Mouse (Mus musculus) heart, embryonic 11.5 days (tissue): ENCODE data around the gene Tomm34. TPM values are rescaled to one million over a fixed set of nuclear protein-coding genes. Genes with fewer than 3 reads are reported as not detected.
A peak's percentile ranks its signal among the peaks of the same experiment; 100 is the strongest.

ENCODE experiments used
- ATAC-seq: fragments of 200-750 bp; cut with Nextera tagmentation; replicated peaks from 2 replicates; pipeline ENCODE4 v1.8.0; 2017; ENCODE audit warnings: moderate library complexity; ENCODE audit not compliant: insufficient number of reproducible peaks, low FRiP score, low TSS enrichment
- H3K27ac ChIP-seq: fragments of 300-500 bp; sonication (generic); 2 replicates; pipeline ENCODE4 v1.5.1; 2014; ENCODE audit warnings: mild to moderate bottlenecking, low read depth, low read length
- H3K27me3 ChIP-seq: fragments of 300-500 bp; sonication (generic); 2 replicates; pipeline ENCODE4 v1.6.1; 2014; ENCODE audit warnings: mild to moderate bottlenecking, low read length, mixed read lengths; ENCODE audit not compliant: control insufficient read depth, insufficient read depth
- H3K36me3 ChIP-seq: fragments of 300-500 bp; sonication (generic); 2 replicates; pipeline ENCODE4 v1.6.1; 2014; ENCODE audit warnings: mild to moderate bottlenecking, low read length, moderate library complexity, mixed read lengths; ENCODE audit not compliant: control insufficient read depth, insufficient read depth
- H3K4me1 ChIP-seq: fragments of 300-500 bp; sonication (generic); 2 replicates; pipeline ENCODE4 v1.6.1; 2014; ENCODE audit warnings: low read length; ENCODE audit not compliant: control insufficient read depth, insufficient read depth
- H3K4me2 ChIP-seq: fragments of 300-500 bp; sonication (generic); 2 replicates; pipeline ENCODE4 v1.6.1; 2014; ENCODE audit warnings: mild to moderate bottlenecking, moderate library complexity
- H3K4me3 ChIP-seq: fragments of 300-500 bp; sonication (generic); 2 replicates; pipeline ENCODE4 v1.5.1; 2014; ENCODE audit warnings: low read depth, low read length
- H3K9ac ChIP-seq: fragments of 300-500 bp; sonication (generic); 2 replicates; pipeline ENCODE4 v1.6.1; 2014; ENCODE audit warnings: mild to moderate bottlenecking, low read depth, low read length, moderate library complexity
- H3K9me3 ChIP-seq: fragments of 300-500 bp; sonication (generic); replicated peaks from 2 replicates; pipeline ENCODE4 v1.6.1; 2016; ENCODE audit warnings: low read length; ENCODE audit not compliant: control insufficient read depth
- WGBS: fragments of 180-500 bp; shearing (Covaris S2); extraction: QIAGEN DNeasy Blood & Tissue Kit; methylation state at CpG from one replicate; pipeline ENCODE4 v1.1.7; 2014; ENCODE audit not compliant: insufficient replicate concordance; 5-methylcytosine and 5-hydroxymethylcytosine counted together
- polyA plus RNA-seq: library from polyadenylated mRNA; unstranded; fragments of >200 nt; fragmentation: Nextera tagmentation; extraction: Ambion mirVana; gene quantifications from 2 replicates; pipeline ENCODE4 v1.2.1, GENCODE M21; 2014

Tomm34 gene
- polyA plus RNA-seq, 1 experiment from 2014 or later: 56.7 TPM

DNA sequence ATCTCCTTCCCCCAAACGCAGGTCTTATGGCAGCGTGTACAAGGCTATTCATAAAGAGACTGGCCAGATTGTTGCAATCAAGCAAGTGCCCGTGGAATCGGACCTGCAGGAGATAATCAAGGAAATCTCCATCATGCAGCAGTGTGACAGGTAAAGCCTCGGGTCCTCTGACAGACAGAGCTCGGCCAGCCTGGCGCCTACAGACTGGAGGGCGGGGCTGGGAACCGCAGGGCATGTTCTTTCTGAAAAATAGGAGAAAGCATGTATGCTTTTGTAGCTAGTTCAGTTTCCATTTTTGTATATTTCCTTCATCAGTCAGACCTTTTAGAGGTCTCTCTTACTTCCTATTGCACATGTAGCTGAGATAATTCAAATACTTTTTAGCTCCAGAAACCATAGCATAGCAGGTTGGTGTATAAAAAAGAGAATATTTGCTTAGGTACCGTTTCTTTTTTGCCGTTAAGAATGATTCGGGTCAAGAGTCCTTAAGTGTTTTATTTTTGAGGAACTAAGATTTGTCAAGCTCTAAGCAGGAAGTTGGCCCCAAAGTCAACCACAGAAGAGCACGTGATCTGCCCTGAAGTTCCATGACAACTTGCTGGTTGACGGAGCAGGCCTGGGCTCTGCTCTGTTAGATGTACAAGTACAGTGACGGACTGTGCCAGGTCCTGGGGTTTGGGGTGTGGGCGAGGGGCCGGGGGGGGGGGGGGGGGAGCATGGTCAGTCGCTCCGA lies 12.8 kb upstream of the Tomm34 start:
- 88% methylated on average over 19 of the region's 19 CpGs for WGBS
- Histone ChIP-seq H3K27me3 (no peaks in the 10 kb centered on the region), H3K4me2 (no peak overlapping the region), H3K9ac (no peak overlapping the region), H3K4me1 (peaks cover 3% of the 10 kb centered on the region; the same call in 1 of the 2 replicates), H3K27ac (no peak overlapping the region), H3K4me3 (no peak overlapping the region), H3K9me3 (no peaks in the 10 kb centered on the region), H3K36me3 (peaks cover 4% of the 10 kb centered on the region)
- ATAC-seq: no peak

DNA sequence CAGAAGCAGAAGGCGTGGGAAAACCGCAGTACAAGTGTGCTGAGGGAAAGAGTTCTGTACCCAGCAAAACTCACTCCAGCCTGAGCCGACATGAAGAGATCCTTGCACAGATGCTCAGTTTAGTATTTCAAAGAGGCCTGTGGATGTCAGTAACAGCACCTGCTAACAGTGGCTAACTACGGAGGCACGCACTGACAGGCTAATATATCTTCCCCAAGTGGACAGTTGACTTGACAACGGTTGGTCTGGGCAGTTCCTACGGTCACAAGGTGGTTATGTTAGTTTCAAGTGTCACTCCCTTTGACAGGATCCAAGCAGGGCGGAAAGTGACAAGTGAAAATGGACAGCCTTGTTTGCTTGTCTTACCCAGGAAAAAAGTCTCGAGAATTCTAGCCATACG lies 11.2 kb upstream of the Tomm34 start:
- Histone ChIP-seq H3K36me3 (peaks cover 4% of the 10 kb centered on the region), H3K27ac (no peak overlapping the region), H3K9ac (no peak overlapping the region), H3K4me3 (no peak overlapping the region), H3K27me3 (no peaks in the 10 kb centered on the region), H3K4me2 (no peak overlapping the region), H3K9me3 (no peaks in the 10 kb centered on the region), H3K4me1 (peaks cover 3% of the 10 kb centered on the region; the same call in 1 of the 2 replicates)
- WGBS: 66% methylated on average over 10 of the region's 10 CpGs
- no peak for ATAC-seq

DNA sequence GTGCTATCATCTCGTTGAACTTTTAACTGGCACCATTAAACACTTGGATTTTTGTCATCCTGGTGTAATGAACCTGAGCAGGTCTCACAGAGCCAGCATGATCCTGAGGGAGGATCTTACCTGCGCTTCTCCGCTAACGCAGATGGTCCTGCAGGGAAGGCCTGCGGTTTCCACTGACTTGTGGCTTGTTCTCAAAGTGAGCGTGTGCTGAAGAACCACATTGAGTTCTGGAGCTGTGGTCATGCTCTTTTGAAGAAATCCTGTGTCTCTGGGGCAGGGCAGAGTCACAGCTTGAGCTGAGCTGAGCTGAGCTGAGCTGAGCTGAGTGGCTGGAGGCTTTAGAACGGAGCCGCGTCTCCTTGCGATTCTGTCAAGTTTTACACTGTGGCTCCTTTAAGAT lies 10.6 kb upstream of the Tomm34 start:
- H3K36me3 ChIP-seq: peaks cover 4% of the 10 kb centered on the region
- no peak overlapping the region for H3K27ac ChIP-seq

DNA sequence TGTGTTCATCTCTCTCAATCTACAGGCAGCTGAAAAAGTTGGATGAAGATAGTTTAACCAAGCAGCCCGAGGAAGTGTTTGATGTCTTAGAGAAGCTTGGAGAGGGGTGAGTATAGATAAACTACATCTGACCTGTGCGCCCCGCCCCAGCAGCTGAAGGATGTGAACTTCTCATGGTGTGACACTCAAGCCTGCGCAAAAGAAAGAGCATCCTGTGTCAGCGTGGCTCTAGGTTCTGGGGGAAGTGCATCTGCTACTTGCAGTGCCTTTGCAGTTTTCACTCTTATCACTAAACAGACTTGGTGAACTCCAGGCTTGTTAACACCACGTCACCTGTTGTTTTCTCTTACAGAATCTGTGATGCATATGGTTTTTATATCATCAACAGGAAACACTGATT lies 8.5 kb upstream of the Tomm34 start:
- ATAC-seq: no peak
- Histone ChIP-seq H3K4me3 (no peak overlapping the region), H3K9ac (no peak overlapping the region), H3K4me1 (peaks cover 12% of the 10 kb centered on the region), H3K27me3 (no peaks in the 10 kb centered on the region), H3K27ac (no peak overlapping the region), H3K36me3 (peaks cover 4% of the 10 kb centered on the region), H3K4me2 (no peak overlapping the region), H3K9me3 (no peaks in the 10 kb centered on the region)
- WGBS: 82% methylated on average over 6 of the region's 6 CpGs

More for the DNA sequence above, 10.6 kb upstream of the Tomm34 start:
- Histone ChIP-seq H3K27me3 (no peaks in the 10 kb centered on the region), H3K4me3 (no peak overlapping the region), H3K9me3 (no peaks in the 10 kb centered on the region), H3K4me1 (peaks cover 3% of the 10 kb centered on the region; the same call in 1 of the 2 replicates), H3K4me2 (no peak overlapping the region), H3K9ac (no peak overlapping the region)
- no peak for ATAC-seq
- WGBS: 97% methylated on average over 10 of the region's 10 CpGs

DNA sequence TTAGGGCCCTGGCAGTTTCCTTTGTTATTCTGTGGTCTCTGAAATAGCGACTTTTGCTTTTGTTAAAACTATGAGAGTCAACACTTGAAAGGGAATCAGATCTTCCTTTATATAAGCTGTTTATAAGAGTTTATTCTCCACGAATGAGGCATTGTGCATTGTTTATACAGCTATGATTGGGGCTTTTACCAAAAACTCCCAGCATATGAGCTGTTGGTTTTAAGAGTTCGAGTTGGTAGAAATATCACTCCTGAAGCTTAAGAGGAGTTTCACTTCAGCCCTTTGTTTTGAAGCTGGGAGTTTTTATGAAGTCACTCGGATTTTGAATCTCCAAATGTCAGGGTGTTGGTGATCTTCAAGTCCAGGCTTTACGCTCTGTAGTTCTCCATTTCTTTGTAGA lies 6.9 kb upstream of the Tomm34 start:
- 81% methylated on average over 5 of the region's 5 CpGs for WGBS
- Histone ChIP-seq H3K4me3 (no peak overlapping the region), H3K27ac (no peak overlapping the region), H3K4me2 (no peak overlapping the region), H3K27me3 (no peaks in the 10 kb centered on the region), H3K9ac (no peak overlapping the region), H3K36me3 (peaks cover 4% of the 10 kb centered on the region), H3K4me1 (peaks cover 12% of the 10 kb centered on the region), H3K9me3 (no peaks in the 10 kb centered on the region)
- ATAC-seq: no peak

DNA sequence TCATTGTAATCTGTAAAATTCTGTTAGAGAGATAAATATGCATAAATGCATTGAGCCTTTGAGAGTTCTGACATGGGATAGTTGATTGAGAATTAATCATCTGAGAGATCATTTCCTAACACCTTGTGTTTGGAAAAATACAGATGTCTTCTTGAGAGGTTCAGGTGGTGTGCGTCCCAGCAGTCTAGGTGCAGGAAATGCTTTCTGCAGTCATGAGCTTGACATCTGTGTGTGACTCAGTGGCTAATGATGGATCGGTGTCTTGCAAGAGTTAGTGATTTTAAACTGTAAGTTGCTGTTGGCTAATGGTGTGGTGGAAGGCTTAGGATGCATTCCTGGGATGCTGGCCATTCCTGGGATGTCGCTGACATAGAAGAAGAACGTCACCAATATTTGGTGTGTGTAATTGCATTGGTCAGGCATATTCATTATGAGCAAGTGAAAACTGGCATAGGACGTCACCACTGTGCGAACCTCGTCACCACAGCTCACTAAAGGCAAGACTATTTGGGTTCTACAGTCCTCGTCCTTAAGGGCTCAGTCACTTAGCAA lies 6.0 kb upstream of the Tomm34 start:
- no peak overlapping the region for H3K27ac ChIP-seq
- no peak overlapping the region for H3K9ac ChIP-seq
- H3K36me3 ChIP-seq: peaks cover 4% of the 10 kb centered on the region
- no peak overlapping the region for H3K4me3 ChIP-seq
- H3K9me3 ChIP-seq: no peaks in the 10 kb centered on the region
- WGBS: 78% methylated on average over 8 of the region's 8 CpGs
- ATAC-seq: no peak
- no peaks in the 10 kb centered on the region for H3K27me3 ChIP-seq
- H3K4me1 ChIP-seq: peaks cover 9% of the 10 kb centered on the region
- H3K4me2 ChIP-seq: no peak overlapping the region

DNA sequence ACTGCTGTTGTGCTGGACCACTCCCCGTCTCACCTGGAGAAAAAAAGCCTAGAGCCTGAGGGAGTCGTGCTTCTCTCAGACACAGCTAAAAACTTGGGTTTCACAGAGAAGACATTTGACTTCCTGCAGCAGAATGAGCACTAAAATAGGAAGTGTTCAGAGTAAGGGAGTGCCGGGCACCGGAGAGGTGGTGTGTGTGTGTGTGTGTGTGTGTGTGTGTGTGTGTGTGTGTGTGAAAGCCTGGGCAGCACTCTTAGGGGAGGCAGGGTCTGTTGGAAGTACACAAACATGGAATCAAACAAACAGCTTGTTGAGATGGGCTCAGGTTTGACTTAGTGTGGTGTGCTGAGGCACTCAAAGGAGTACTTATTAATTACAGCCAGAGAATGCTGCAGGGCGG lies 4.1 kb upstream of the Tomm34 start:
- Histone ChIP-seq H3K9me3 (no peaks in the 10 kb centered on the region), H3K4me3 (peak overlapping the region; percentile 86), H3K4me2 (peak overlapping the region; percentile 65), H3K36me3 (no peaks in the 10 kb centered on the region; the same call in 1 of the 2 replicates), H3K27ac (no peak overlapping the region), H3K27me3 (no peaks in the 10 kb centered on the region), H3K9ac (peak overlapping the region; percentile 84; the same call in 1 of the 2 replicates), H3K4me1 (peaks cover 9% of the 10 kb centered on the region)
- no peak for ATAC-seq
- 48% methylated on average over 5 of the region's 5 CpGs for WGBS

DNA sequence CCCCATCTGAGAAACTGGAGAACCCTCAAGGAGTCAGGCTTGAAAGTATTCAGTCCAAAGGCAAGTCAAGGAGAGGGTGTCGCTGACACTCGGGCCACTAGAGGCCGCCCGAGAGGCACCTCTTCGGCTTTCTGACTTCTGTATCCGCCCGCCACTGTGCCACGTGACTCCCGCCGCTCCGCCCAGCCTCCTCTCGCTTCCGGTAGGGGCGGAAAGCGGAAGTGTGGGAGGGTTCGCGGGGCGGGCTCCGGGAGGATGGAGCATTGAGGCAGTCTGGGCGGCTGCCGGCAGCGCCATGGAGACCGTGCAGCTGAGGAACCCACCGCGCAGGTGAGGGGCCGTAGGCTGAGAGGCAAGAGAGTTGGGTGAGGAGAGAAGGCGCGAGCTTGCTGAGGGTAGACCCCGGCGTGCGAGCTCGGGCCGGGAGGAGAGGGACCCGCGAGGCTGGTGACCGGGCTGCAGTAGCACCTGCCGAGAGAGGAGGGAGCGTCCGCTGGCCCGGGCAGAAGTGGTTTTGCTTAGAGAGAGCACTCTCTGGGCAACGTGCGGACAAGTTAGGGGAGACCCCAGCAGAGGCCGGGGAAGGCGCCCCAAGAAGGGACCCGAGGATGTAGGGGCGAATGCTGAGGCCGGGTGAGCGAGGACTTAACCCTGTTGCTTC lies 3.1 kb upstream of the Tomm34 start:
- under 1% methylated on average over 48 of the region's 48 CpGs for WGBS
- Histone ChIP-seq H3K36me3 (no peaks in the 10 kb centered on the region), H3K9me3 (no peaks in the 10 kb centered on the region), H3K27ac (peak overlapping the region; percentile 58; the same call in 1 of the 2 replicates), H3K9ac (peak overlapping the region; percentile 84), H3K4me3 (peak overlapping the region; percentile 86), H3K4me2 (peak overlapping the region; percentile 65), H3K27me3 (no peaks in the 10 kb centered on the region), H3K4me1 (peaks cover 13% of the 10 kb centered on the region)
- ATAC-seq: peak; percentile 75
